Mouse (Mus musculus): ENCODE results near the gene Zdhhc1. TPM values are rescaled to one million over a fixed set of nuclear protein-coding genes. Genes with fewer than 3 reads are reported as not detected.
A peak's percentile ranks its signal among the peaks of the same experiment; 100 is the strongest.

The Zdhhc1 gene
- polyA plus RNA-seq, 1 experiment from 2014 or later, result 33.1 TPM

DNA sequence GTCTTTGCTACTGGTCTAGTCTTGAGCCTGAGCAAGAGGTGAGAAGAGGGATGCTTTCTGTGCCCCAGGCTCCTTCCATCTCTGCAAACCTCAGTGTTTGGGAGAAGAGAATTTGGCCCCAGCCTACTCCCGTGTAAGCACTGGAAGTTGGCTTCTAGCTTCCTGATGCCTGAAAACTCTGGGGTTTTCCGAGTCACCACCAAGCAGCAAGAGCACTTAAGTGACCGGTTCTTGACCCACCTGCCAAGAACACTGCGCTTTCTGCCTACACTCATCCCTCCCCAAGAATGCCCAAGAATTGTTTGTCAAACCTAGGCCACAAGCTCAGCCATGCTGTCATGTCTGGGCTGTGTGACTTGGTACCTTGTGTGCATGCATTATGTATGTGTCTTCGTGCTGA lies 23.8 kb upstream of the Zdhhc1 start:
- DNase-seq (ENCODE audit: low spot score), result no peak
- H3K4me1 ChIP-seq (replicated peaks; ENCODE audit: control insufficient read depth, insufficient read depth, low read length), result peaks cover 34% of the 10 kb centered on the region
- H3K4me2 ChIP-seq (replicated peaks), result peak overlapping the region; percentile 87
- WGBS, result 26% methylated on average over 5 of the region's 5 CpGs
- no peaks in the 10 kb centered on the region for H3K27me3 ChIP-seq (ENCODE audit: control insufficient read depth, insufficient read depth, low read length)
- H3K27ac ChIP-seq, result no peak overlapping the region
- no peak overlapping the region for H3K4me3 ChIP-seq (replicated peaks; ENCODE audit: low read length)
- H3K36me3 ChIP-seq (replicated peaks; ENCODE audit: control insufficient read depth, insufficient read depth), result peaks cover 34% of the 10 kb centered on the region
- H3K9me3 ChIP-seq (ENCODE audit: control insufficient read depth, low read length), result no peaks in the 10 kb centered on the region
- no peak for ATAC-seq (ENCODE audit: low FRiP score)
- no peak overlapping the region for H3K9ac ChIP-seq

DNA sequence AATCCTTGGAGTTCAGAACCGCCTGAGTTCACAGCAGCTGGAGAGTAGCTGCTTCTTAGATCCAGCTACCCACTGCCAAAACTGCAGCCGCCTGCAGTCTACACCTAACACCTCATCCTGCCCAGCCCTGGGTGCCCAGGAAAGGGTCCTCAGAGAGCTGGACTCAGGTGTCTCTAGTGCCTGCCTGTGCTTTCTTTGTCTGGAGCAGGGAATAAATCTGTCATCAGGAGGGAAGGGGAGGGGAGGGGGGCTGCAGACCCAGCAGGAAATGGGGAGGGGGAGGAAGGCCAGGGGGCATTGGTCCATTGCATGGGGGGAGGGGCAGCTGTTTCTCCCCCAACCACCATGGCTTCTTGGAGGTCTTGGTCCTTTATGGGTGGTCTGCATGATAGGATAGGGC lies 22.9 kb upstream of the Zdhhc1 start:
- Histone ChIP-seq H3K27me3 (ENCODE audit: control insufficient read depth, insufficient read depth, low read length) (no peaks in the 10 kb centered on the region), H3K36me3 (replicated peaks; ENCODE audit: control insufficient read depth, insufficient read depth) (peaks cover 25% of the 10 kb centered on the region), H3K4me2 (replicated peaks) (peak overlapping the region; percentile 87), H3K4me1 (replicated peaks; ENCODE audit: control insufficient read depth, insufficient read depth, low read length) (peaks cover 34% of the 10 kb centered on the region), H3K27ac (no peak overlapping the region), H3K9ac (peak overlapping the region; percentile 60), H3K9me3 (ENCODE audit: control insufficient read depth, low read length) (no peaks in the 10 kb centered on the region), H3K4me3 (replicated peaks; ENCODE audit: low read length) (peak overlapping the region; percentile 49)
- DNase-seq (ENCODE audit: low spot score) (no peak), ATAC-seq (ENCODE audit: low FRiP score) (no peak)
- 0% methylated on average over 2 of the region's 2 CpGs for WGBS

DNA sequence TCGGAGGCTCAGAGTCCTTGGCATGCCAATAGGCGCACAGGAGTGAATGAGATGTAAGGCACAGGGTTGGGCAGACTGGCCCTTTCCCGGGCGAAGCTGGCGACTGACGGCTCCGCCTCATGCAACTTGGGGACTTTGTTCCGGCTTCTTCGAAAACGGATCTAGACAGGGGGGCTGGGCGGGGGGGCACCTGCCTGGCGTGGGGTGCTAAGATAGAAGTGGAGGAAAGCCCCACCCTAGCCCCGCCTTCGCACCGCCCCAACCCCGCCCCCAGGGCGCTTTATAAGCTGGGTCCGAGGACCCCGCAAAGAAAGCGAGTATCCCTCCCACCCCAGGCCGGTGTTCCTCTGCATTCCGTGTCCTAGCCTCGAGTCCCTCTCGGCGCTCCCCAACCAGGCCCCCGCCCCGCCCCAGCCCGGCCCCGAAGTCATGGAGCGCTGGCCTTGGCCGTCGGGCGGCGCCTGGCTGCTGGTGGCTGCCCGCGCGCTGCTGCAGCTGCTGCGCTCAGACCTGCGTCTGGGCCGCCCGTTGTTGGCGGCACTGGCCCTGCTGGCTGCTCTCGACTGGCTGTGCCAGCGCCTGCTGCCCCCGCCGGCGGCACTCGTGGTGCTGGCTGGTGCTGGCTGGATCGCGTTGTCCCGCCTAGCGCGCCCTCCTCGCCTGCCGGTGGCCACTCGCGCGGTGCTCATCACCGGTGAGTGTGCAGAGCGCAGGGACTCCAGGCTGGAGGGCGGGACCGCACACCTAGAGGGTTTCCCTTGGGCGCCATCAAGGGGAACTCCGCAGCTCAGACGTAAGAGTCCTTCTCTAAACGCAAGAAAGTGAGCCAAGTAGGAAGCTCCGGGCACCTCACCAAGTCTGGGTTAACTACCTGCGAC lies 22.0 kb upstream of the Zdhhc1 start, which contains the start of gene Hsd11b2:
TSS of gene Hsd11b2 (plus strand) at position 320 of the 878 bp plus-strand sequence.
- Histone ChIP-seq H3K36me3 (replicated peaks; ENCODE audit: control insufficient read depth, insufficient read depth) (peaks cover 15% of the 10 kb centered on the region), H3K9me3 (ENCODE audit: control insufficient read depth, low read length) (no peaks in the 10 kb centered on the region), H3K4me1 (replicated peaks; ENCODE audit: control insufficient read depth, insufficient read depth, low read length) (peaks cover 34% of the 10 kb centered on the region), H3K9ac (peak within 1 kb of the TSS; percentile 60), H3K4me3 (replicated peaks; ENCODE audit: low read length) (peak within 1 kb of the TSS; percentile 49), H3K27ac (peak within 1 kb of the TSS; percentile 44; the same call in 1 of the 2 replicates), H3K4me2 (replicated peaks) (peak within 1 kb of the TSS; percentile 87), H3K27me3 (ENCODE audit: control insufficient read depth, insufficient read depth, low read length) (no peaks in the 10 kb centered on the region)
- WGBS, result under 1% methylated on average over 65 of the region's 68 CpGs
- peak; percentile 46 for DNase-seq (ENCODE audit: low spot score)
- peak; percentile 55 for ATAC-seq (ENCODE audit: low FRiP score)

DNA sequence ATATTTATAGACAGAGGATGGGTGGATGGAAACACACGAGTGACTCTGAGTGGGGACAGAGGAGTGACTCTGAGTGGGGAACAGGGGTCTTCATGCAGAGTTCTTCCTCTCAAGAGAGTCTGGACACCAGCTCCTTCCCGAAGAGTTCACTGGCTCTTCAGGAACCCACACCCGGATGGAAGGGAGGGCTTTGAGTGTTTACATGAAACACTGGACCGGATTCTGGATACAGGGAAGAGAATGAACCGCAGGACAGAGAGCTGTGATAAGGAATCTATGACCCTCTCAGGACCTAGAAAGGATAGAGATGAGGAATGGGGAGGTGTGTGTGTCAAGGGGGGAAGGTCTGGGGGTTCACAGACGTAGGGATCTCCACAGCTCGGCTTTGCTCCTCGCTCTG lies 20.6 kb upstream of the Zdhhc1 start:
- Histone ChIP-seq H3K36me3 (replicated peaks; ENCODE audit: control insufficient read depth, insufficient read depth) (peaks cover 7% of the 10 kb centered on the region), H3K9ac (no peak overlapping the region), H3K4me2 (replicated peaks) (no peak overlapping the region), H3K27me3 (ENCODE audit: control insufficient read depth, insufficient read depth, low read length) (no peaks in the 10 kb centered on the region), H3K27ac (no peak overlapping the region), H3K4me3 (replicated peaks; ENCODE audit: low read length) (no peak overlapping the region), H3K9me3 (ENCODE audit: control insufficient read depth, low read length) (no peaks in the 10 kb centered on the region), H3K4me1 (replicated peaks; ENCODE audit: control insufficient read depth, insufficient read depth, low read length) (peaks cover 34% of the 10 kb centered on the region)
- ATAC-seq (ENCODE audit: low FRiP score) (no peak), DNase-seq (ENCODE audit: low spot score) (no peak)
- 48% methylated on average over 8 of the region's 8 CpGs for WGBS

DNA sequence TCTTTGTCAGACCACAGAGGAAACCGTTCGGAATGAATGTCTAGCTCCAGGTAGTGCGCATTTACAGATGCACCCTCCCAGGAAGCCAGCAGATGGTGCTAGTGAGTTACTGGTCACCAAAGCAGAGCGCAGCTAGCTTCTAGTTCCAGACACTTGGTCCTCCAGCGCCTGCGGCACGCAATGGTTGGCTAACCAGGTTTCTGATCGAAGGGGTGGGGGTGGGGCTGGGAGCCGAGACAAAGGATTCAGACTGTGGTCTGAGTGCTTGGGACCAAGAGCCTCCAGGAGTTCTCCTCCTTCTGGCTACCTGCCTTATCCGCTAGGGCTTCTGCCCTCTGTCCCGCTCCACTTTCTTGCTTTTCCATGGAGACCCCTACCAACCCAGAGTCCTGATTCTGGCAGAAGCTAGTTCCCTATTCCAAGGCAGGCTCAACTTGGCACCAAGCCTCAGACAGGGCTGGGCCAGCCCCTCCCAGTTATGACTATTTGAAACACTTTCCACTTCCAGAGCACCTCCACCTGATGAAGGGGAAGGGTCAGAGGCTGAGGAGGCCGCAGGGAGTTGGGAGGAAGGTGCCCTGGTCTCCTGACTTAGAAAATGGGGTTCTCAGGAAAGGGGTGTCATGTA lies 19.4 kb upstream of the Zdhhc1 start:
- peak overlapping the region; percentile 28; the same call in 1 of the 2 replicates for H3K9ac ChIP-seq
- no peak overlapping the region; the same call in 1 of the 2 replicates for H3K4me3 ChIP-seq (replicated peaks; ENCODE audit: low read length)

DNA sequence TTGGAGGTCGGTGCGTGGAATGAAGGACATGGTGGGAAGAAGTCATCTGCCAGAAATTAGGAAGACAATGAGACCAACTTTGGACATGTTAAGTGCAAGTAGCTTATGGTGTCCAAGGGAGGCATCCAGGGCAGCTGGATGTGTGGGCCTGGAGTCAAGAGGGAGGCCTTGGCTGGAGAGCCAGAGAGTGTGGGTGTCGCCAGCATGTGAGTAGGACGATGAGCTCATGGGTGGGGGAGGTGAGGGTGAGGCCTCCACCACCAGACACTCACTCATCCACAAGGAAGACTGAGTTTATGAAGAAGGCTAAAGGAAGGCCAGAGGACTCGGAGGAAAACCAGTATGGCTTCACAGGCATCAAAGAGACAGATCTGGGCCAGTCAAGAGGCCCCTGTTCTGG lies 18.0 kb upstream of the Zdhhc1 start:
- ATAC-seq (ENCODE audit: low FRiP score), result no peak
- H3K27ac ChIP-seq, result no peak overlapping the region
- 83% methylated on average over 5 of the region's 5 CpGs for WGBS
- H3K27me3 ChIP-seq (ENCODE audit: control insufficient read depth, insufficient read depth, low read length), result no peaks in the 10 kb centered on the region
- H3K4me2 ChIP-seq (replicated peaks), result no peak overlapping the region
- peaks cover 18% of the 10 kb centered on the region for H3K4me1 ChIP-seq (replicated peaks; ENCODE audit: control insufficient read depth, insufficient read depth, low read length)
- no peaks in the 10 kb centered on the region for H3K36me3 ChIP-seq (replicated peaks; ENCODE audit: control insufficient read depth, insufficient read depth)
- DNase-seq (ENCODE audit: low spot score), result no peak
- H3K4me3 ChIP-seq (replicated peaks; ENCODE audit: low read length), result no peak overlapping the region
- no peaks in the 10 kb centered on the region for H3K9me3 ChIP-seq (ENCODE audit: control insufficient read depth, low read length)
- no peak overlapping the region for H3K9ac ChIP-seq

More for the DNA sequence above, 19.4 kb upstream of the Zdhhc1 start:
- peak overlapping the region; percentile 43 for H3K4me2 ChIP-seq (replicated peaks)
- DNase-seq (ENCODE audit: low spot score), result peak; percentile 90
- no peaks in the 10 kb centered on the region for H3K36me3 ChIP-seq (replicated peaks; ENCODE audit: control insufficient read depth, insufficient read depth)
- peak; percentile 48; the same call in 1 of the 2 replicates for ATAC-seq (ENCODE audit: low FRiP score)
- H3K4me1 ChIP-seq (replicated peaks; ENCODE audit: control insufficient read depth, insufficient read depth, low read length), result peaks cover 31% of the 10 kb centered on the region
- no peak overlapping the region for H3K27ac ChIP-seq
- WGBS, result 12% methylated on average over 12 of the region's 12 CpGs
- H3K27me3 ChIP-seq (ENCODE audit: control insufficient read depth, insufficient read depth, low read length), result no peaks in the 10 kb centered on the region
- no peaks in the 10 kb centered on the region for H3K9me3 ChIP-seq (ENCODE audit: control insufficient read depth, low read length)

DNA sequence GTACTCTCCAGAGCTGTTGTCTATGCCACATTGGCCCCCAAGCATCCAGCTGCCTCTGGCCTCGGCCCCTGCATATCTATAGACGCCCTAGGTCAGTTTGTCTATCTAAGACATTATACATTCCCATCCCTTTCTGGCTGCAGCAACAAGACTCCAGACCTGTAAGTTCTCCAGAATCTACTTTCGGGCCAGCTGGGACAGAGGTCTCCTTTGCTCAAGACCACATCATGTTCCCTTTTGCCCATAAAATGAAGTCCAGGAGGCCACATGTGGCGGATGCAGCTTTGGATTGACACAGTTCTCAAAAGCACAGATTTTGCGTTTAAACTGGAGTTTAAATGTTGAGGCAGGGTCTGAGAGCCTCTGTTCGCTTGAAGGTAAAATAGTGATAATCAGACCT lies 17.5 kb upstream of the Zdhhc1 start:
- Histone ChIP-seq H3K27ac (no peak overlapping the region), H3K9ac (no peak overlapping the region), H3K4me2 (replicated peaks) (no peak overlapping the region), H3K4me1 (replicated peaks; ENCODE audit: control insufficient read depth, insufficient read depth, low read length) (peaks cover 14% of the 10 kb centered on the region), H3K4me3 (replicated peaks; ENCODE audit: low read length) (no peak overlapping the region), H3K9me3 (ENCODE audit: control insufficient read depth, low read length) (no peaks in the 10 kb centered on the region), H3K36me3 (replicated peaks; ENCODE audit: control insufficient read depth, insufficient read depth) (no peaks in the 10 kb centered on the region), H3K27me3 (ENCODE audit: control insufficient read depth, insufficient read depth, low read length) (no peaks in the 10 kb centered on the region)
- DNase-seq (ENCODE audit: low spot score) (no peak), ATAC-seq (ENCODE audit: low FRiP score) (no peak)
- WGBS, result 88% methylated on average over 6 of the region's 6 CpGs

DNA sequence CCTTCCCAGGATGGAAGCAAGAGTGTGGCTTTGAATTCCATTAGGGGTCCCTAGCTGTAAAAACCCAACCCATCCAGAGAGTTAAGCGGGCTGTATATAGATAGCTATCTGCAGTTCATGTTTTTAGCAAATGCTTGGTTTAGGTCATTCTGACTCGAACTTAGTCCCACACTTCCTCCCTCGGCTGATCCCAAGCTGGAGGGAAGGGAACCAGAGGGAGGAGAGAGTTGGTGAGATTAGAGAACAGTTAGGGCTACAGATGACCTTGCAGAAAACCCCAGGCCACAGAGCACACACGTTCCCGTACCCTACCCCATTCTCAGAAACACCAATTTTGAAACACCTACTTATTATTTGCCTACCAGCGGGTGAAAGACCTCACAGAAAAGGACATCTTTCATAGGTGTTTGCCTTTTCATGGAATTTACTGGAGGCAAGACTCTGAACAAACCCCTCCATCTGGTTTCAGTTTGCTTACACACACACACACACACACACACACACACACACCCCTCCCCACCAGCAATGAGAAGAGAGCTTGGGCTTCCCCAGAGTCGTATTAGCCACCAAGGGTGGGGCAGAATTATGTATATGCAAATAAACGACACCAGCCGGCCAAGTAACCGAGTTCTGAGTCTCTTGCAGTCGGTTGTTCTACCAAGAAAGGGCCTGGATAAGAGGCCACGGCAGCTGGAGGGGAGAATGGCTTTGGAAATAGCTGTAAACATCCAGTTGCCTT lies 13.5 kb upstream of the Zdhhc1 start:
- WGBS, result 54% methylated on average over 12 of the region's 12 CpGs
- no peaks in the 10 kb centered on the region for H3K36me3 ChIP-seq (replicated peaks; ENCODE audit: control insufficient read depth, insufficient read depth)
- no peaks in the 10 kb centered on the region for H3K4me1 ChIP-seq (replicated peaks; ENCODE audit: control insufficient read depth, insufficient read depth, low read length)
- DNase-seq (ENCODE audit: low spot score) (no peak), ATAC-seq (ENCODE audit: low FRiP score) (no peak)
- H3K27ac ChIP-seq, result no peak overlapping the region
- H3K4me2 ChIP-seq (replicated peaks), result no peak overlapping the region
- no peak overlapping the region for H3K9ac ChIP-seq
- no peaks in the 10 kb centered on the region for H3K9me3 ChIP-seq (ENCODE audit: control insufficient read depth, low read length)
- no peak overlapping the region for H3K4me3 ChIP-seq (replicated peaks; ENCODE audit: low read length)
- H3K27me3 ChIP-seq (ENCODE audit: control insufficient read depth, insufficient read depth, low read length), result no peaks in the 10 kb centered on the region

DNA sequence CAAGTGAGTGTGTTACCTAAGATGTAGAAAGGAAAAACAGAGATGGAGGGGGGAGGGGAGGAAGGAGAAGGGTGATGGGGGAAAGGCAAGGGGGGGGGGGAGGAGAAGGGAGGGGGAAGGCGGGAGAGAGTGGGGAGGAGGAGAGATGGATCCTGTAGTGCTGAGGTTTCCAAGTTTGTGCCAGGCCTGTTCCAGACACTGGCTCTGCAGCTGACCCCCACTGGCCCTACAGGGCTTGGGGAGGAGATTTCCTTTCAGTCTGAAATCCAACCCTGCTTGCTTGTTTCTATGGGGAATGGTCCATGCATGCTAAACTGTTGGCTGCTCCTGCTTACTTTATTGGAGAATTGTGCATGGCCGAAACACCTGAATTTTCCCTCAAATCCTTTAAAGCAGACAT lies 12.1 kb upstream of the Zdhhc1 start:
- 30% methylated on average over 2 of the region's 2 CpGs for WGBS

More for the DNA sequence above, 12.1 kb upstream of the Zdhhc1 start:
- Histone ChIP-seq H3K9ac (no peak overlapping the region), H3K4me2 (replicated peaks) (no peak overlapping the region), H3K9me3 (ENCODE audit: control insufficient read depth, low read length) (no peaks in the 10 kb centered on the region), H3K27ac (no peak overlapping the region), H3K4me1 (replicated peaks; ENCODE audit: control insufficient read depth, insufficient read depth, low read length) (no peaks in the 10 kb centered on the region), H3K4me3 (replicated peaks; ENCODE audit: low read length) (no peak overlapping the region), H3K27me3 (ENCODE audit: control insufficient read depth, insufficient read depth, low read length) (no peaks in the 10 kb centered on the region), H3K36me3 (replicated peaks; ENCODE audit: control insufficient read depth, insufficient read depth) (no peaks in the 10 kb centered on the region)
- ATAC-seq (ENCODE audit: low FRiP score) (no peak), DNase-seq (ENCODE audit: low spot score) (no peak)
